Mouse (Mus musculus): ENCODE data around the gene Nr4a1.

- TF ChIP-seq POLR2A (IDR thresholded peaks at IDR 0.05; ENCODE audit: insufficient read depth, low read depth, low read length): no peak
- no peak for TF ChIP-seq CTCF (IDR thresholded peaks at IDR 0.05)
Measured at GRCm38 (mm10) chr15:101258420-101258819, 4.4 kb downstream of the Nr4a1 start.

All from heart, adult 2 months (tissue).